Mouse (Mus musculus) neural tube, embryonic 11.5 days (tissue): ENCODE measurements around the gene Muc1. TPM values are rescaled to one million over a fixed set of nuclear protein-coding genes. Genes with fewer than 3 reads are reported as not detected.

Source experiments
- ATAC-seq: fragments of 200-750 bp; cut with Nextera tagmentation; 2 replicates; pipeline ENCODE4 v1.8.0; 2017; ENCODE audit warnings: moderate number of reproducible peaks, mild to moderate bottlenecking, moderate TSS enrichment, moderate library complexity; ENCODE audit not compliant: insufficient read depth, low FRiP score, low TSS enrichment
- DNase-seq: peaks from one replicate; pipeline ENCODE4 v3.0.0-alpha.2; 2015; ENCODE audit warnings: low spot score
- H3K27ac ChIP-seq: fragments of 300-500 bp; sonication (generic); 2 replicates; pipeline ENCODE4 v1.5.1; 2014; ENCODE audit warnings: low read depth, mild to moderate bottlenecking, low read length
- H3K27me3 ChIP-seq: fragments of 300-500 bp; sonication (generic); 2 replicates; pipeline ENCODE4 v1.6.1; 2014; ENCODE audit warnings: mild to moderate bottlenecking, low read length, mixed read lengths; ENCODE audit not compliant: control insufficient read depth, insufficient read depth
- H3K36me3 ChIP-seq: fragments of 300-500 bp; sonication (generic); 2 replicates; pipeline ENCODE4 v1.6.1; 2014; ENCODE audit warnings: mild to moderate bottlenecking, low read length, moderate library complexity, mixed read lengths; ENCODE audit not compliant: control insufficient read depth, insufficient read depth
- H3K4me1 ChIP-seq: fragments of 300-500 bp; sonication (generic); 2 replicates; pipeline ENCODE4 v1.6.1; 2014; ENCODE audit warnings: low read length, mixed read lengths; ENCODE audit not compliant: control insufficient read depth, insufficient read depth
- H3K4me2 ChIP-seq: fragments of 300-500 bp; sonication (generic); 2 replicates; pipeline ENCODE4 v1.6.1; 2014; ENCODE audit warnings: low read depth, mild to moderate bottlenecking, moderate library complexity
- H3K4me3 ChIP-seq: fragments of 300-500 bp; sonication (generic); 2 replicates; pipeline ENCODE4 v1.5.1; 2014; ENCODE audit warnings: low read depth, low read length
- H3K9ac ChIP-seq: fragments of 300-500 bp; sonication (generic); 2 replicates; pipeline ENCODE4 v1.6.1; 2014; ENCODE audit warnings: mild to moderate bottlenecking, low read length
- H3K9me3 ChIP-seq: fragments of 300-500 bp; sonication (generic); 2 replicates; pipeline ENCODE4 v1.6.1; 2016; ENCODE audit warnings: low read length; ENCODE audit not compliant: control insufficient read depth
- WGBS: fragments of 180-500 bp; shearing (Covaris S2); extraction: QIAGEN DNeasy Blood & Tissue Kit; methylation state at CpG from one replicate; pipeline ENCODE4 v1.1.7; 2014; 5-methylcytosine and 5-hydroxymethylcytosine counted together
- polyA plus RNA-seq: library from polyadenylated mRNA; unstranded; fragments of >200 nt; fragmentation: Nextera tagmentation; extraction: Ambion mirVana; gene quantifications from 2 replicates; pipeline ENCODE4 v1.2.1, GENCODE M21; 2014

Muc1 gene
- polyA plus RNA-seq, 1 experiment from 2014 or later, result 1.8 TPM

DNA sequence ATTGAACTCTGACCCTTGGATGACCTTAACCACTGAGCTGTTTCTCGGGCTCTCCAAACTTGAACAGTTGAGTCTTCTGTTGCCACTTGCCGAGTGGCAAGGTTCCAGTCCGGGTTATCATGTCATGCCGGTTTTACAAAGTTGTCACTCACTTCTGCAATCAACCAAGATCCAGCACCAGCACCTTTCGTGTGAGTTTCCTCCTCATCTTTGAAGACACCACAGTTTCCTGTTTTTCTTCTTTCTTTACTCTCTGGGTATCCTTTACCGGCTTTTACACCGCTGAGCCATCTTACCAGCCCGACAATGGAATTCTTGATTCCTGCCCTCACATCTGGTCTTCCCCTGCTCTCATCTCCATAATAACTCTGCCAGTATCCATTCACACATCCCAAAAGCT is 38.4 kb upstream of the Muc1 start:
- no peak overlapping the region for H3K9ac ChIP-seq
- WGBS, result 80% methylated on average over 8 of the region's 8 CpGs
- no peak for DNase-seq
- no peak overlapping the region for H3K4me2 ChIP-seq
- no peaks in the 10 kb centered on the region for H3K27me3 ChIP-seq
- no peak overlapping the region for H3K27ac ChIP-seq
- no peak overlapping the region for H3K4me3 ChIP-seq
- ATAC-seq, result no peak
- H3K9me3 ChIP-seq, result no peaks in the 10 kb centered on the region
- no peaks in the 10 kb centered on the region for H3K4me1 ChIP-seq
- peaks cover 2% of the 10 kb centered on the region; the same call in 1 of the 2 replicates for H3K36me3 ChIP-seq

DNA sequence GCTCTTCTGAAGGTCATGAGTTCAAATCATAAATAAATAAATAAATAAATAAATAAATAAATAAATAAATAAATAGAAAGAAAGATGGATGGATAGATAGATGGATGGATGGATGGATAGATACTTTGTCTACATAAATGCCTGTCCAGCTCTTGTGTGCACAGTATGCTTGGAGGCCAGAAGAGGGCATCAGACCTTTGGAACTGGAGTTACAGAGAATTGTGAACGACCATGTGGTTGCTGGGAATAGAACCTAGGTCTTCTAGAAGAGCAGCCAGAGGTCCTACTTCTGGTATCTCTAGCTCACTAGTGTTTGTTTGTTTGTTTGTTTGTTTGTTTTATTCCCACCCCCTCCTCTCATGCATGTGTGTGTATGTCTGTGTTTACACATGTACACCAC is 35.5 kb upstream of the Muc1 start:
- 75% methylated on average over 1 of the region's 1 CpGs for WGBS
- no peaks in the 10 kb centered on the region for H3K36me3 ChIP-seq

DNA sequence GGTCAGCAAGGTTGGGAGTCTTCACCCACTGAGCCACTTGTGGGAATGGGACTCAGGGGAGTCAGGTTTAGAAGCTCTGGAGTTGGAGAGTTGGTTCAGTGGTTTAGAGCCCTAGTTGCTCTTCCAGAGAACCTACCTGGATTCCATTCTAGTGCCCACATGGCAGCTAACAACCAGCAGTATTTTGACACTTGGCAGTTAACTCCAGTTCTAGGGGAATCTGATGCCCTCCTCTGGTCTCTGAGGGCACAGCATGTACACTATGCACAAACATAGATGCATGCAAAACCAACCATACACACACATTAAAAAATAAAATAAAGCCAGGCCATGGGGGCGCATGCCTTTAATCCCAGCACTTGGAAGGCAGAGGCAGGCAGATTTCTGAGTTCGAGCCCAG is 35.0 kb upstream of the Muc1 start:
- Histone ChIP-seq H3K4me3 (no peak overlapping the region), H3K4me1 (peaks cover 5% of the 10 kb centered on the region; the same call in 1 of the 2 replicates), H3K27me3 (no peaks in the 10 kb centered on the region), H3K27ac (no peak overlapping the region), H3K9ac (no peak overlapping the region), H3K9me3 (no peaks in the 10 kb centered on the region), H3K36me3 (no peaks in the 10 kb centered on the region), H3K4me2 (no peak overlapping the region)
- DNase-seq, result no peak
- ATAC-seq, result no peak
- 87% methylated on average over 2 of the region's 2 CpGs for WGBS

More for the DNA sequence above, 35.5 kb upstream of the Muc1 start:
- H3K9ac ChIP-seq, result no peak overlapping the region
- no peak overlapping the region for H3K4me2 ChIP-seq
- peaks cover 5% of the 10 kb centered on the region; the same call in 1 of the 2 replicates for H3K4me1 ChIP-seq
- H3K27ac ChIP-seq, result no peak overlapping the region
- H3K9me3 ChIP-seq, result no peaks in the 10 kb centered on the region
- no peak for DNase-seq
- ATAC-seq, result no peak
- H3K27me3 ChIP-seq, result no peaks in the 10 kb centered on the region
- no peak overlapping the region for H3K4me3 ChIP-seq

DNA sequence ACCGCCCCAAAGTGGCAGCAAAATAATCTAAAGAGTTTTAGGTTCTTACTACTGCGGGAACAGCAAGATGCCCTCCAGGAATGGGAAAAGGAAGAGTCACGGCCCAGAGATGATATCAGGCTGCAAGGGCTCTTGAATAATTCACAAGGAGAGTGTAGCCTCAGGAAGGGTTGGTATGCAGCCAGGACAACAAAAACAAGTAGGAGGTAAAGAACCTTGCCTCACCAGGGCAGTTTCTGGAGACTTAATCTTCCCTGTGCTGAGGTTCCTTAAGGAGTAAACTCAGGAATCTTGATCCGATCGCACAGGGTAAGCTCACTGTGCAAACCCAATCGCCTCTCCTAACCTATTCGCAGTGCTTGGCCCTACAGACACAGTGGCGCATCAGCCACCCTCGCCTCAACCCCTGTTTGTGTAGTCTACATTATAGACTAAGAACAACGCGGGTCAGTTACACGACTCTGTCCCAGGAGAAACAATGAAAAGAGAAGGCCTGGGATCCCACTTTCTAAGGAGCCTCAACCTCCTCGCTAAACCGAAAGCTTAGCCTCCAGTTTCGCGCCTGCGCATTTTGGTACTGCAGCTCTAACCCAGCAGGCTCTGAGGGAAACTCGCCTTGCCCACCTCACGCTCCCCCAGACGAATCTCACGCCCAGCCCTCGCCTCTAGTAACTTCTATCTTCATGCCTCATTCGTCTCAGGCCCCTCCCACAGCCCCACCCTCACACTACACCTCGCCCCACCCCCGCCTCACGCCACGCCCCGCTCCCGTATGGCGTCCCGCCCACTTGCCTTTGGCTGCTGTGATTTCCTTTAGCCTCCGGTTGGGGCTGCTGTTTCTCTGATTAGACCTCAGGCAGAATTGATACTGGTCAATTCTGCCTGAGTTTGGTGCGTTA is 32.6 kb upstream of the Muc1 start:
- H3K36me3 ChIP-seq, result no peaks in the 10 kb centered on the region
- peak overlapping the region; percentile 32 for H3K4me3 ChIP-seq
- H3K27me3 ChIP-seq, result no peaks in the 10 kb centered on the region
- peak overlapping the region; percentile 69 for H3K27ac ChIP-seq
- peak overlapping the region; percentile 53 for H3K9ac ChIP-seq
- 9% methylated on average over 33 of the region's 33 CpGs for WGBS
- H3K9me3 ChIP-seq, result no peaks in the 10 kb centered on the region
- peak overlapping the region; percentile 54 for H3K4me2 ChIP-seq
- H3K4me1 ChIP-seq, result peaks cover 5% of the 10 kb centered on the region; the same call in 1 of the 2 replicates
- peak; percentile 93 for ATAC-seq
- DNase-seq, result peak; percentile 95

DNA sequence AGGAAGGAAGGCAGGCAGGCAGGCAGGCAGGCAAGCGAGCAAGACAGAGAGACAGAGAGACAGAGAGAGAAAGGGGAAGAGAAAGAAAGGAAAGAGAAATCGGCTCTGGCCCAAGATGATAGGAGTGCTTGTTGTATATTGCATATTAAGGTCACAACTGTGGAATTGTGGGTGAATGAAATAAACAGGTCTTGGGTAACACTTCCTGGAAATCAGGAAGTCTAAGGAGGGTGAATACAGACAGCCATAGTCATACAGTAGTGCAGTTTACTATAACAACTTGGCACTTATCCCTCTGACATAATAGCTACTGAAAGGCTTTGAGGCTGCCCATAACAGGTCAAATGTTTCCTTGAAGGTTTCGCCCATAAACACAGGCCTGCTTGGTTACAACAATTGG is 29.0 kb upstream of the Muc1 start:
- Histone ChIP-seq H3K27me3 (no peaks in the 10 kb centered on the region), H3K36me3 (no peaks in the 10 kb centered on the region), H3K4me3 (no peak overlapping the region), H3K4me2 (no peak overlapping the region), H3K27ac (no peak overlapping the region), H3K9me3 (no peaks in the 10 kb centered on the region), H3K4me1 (peaks cover 10% of the 10 kb centered on the region), H3K9ac (no peak overlapping the region)
- 80% methylated on average over 3 of the region's 3 CpGs for WGBS
- ATAC-seq (no peak), DNase-seq (no peak)

DNA sequence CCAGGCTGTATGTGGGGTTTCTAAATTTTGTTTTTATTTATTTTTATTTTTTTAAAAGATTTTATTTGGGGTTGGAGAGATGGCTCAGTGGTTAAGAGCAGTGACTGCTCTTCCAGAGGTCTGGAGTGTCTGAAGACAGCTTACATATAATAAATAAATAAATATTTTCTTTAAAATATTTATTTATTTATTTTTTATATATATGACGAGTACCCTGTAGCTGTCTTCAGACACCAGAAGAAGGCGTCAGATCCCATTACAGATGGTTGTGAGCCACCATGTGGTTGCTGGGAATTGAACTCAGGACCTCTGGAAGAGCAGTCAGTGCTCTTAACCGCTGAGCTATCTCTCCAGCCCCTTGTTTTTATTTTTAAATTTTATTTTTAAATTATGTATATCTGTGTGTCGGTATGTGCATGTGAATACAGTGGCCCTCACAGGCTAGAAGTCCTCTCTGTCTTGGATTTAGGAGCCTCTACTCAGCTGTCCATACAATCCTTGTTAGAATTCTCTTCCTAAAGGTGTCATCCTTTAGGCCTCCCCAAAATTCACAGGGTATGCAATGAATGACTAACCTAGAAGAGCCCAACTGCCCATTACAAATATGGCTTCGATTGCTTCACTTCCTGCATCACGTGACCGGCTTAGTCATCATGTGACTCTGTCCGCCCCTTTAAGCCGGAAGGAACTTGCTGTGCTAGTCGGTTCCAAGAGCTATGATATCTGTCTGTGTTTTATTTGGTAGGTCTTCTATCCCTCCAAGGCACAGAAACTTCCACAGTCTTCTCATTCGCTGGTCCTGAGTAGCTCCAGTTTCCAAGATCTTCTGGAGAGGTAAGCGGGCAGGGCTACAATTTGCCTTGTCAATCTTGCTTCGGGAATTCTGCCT is 26.4 kb upstream of the Muc1 start, which contains the start of gene Gba:
TSS of gene Gba (plus strand) at position 676 of the 889 bp plus-strand sequence.
- Histone ChIP-seq H3K4me1 (peaks cover 5% of the 10 kb centered on the region), H3K4me2 (peak within 1 kb of the TSS; percentile 71), H3K9ac (peak within 1 kb of the TSS; percentile 52), H3K27ac (no peak within 1 kb of the TSS), H3K4me3 (peak within 1 kb of the TSS; percentile 46), H3K36me3 (peaks cover 3% of the 10 kb centered on the region; the same call in 1 of the 2 replicates), H3K9me3 (no peaks in the 10 kb centered on the region), H3K27me3 (no peaks in the 10 kb centered on the region)
- 27% methylated on average over 13 of the region's 13 CpGs for WGBS
- ATAC-seq (peak; percentile 82; the same call in 1 of the 2 replicates), DNase-seq (peak; percentile 87)

DNA sequence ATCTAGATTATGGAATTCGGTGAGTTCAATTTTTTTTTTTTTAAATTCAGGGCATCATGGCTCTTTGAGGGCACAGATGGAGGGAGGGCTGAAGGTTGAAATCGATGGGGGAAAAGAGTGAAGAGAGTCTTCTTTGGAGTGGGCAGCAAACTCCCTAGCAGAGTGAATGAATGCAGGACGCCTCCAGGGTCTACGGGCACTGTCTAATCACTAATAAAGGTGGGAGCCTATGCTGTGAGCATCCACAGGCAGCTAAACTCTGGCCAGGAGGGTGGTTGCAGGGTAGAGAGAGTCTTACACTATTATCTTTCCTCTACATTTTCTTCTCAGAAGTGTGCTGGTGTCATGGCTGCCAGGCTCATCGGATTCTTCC is 25.7 kb upstream of the Muc1 start:
- Histone ChIP-seq H3K9ac (peak overlapping the region; percentile 52), H3K27ac (no peak overlapping the region), H3K36me3 (peaks cover 8% of the 10 kb centered on the region; the same call in 1 of the 2 replicates), H3K4me3 (peak overlapping the region; percentile 46), H3K9me3 (no peaks in the 10 kb centered on the region), H3K4me2 (peak overlapping the region; percentile 71), H3K27me3 (no peaks in the 10 kb centered on the region), H3K4me1 (peaks cover 5% of the 10 kb centered on the region)
- ATAC-seq, result no peak; the same call in 1 of the 2 replicates
- no peak for DNase-seq
- 44% methylated on average over 5 of the region's 5 CpGs for WGBS

DNA sequence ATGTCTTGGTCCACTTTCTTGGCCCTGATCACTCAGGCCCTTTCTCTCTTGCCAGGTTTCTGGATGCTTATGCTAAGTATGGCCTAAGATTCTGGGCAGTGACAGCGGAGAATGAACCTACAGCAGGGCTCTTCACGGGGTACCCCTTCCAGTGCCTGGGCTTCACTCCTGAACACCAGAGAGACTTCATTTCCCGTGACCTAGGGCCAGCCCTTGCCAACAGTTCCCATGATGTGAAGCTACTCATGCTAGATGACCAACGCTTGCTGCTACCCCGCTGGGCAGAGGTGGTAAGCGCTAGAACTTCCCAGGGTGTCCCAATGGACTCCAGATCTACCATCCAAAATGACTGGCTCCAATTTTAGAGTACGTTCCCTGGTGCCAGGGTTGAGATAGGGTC is 22.8 kb upstream of the Muc1 start:
- no peak overlapping the region for H3K4me2 ChIP-seq
- no peak for ATAC-seq
- H3K27me3 ChIP-seq, result no peaks in the 10 kb centered on the region
- 91% methylated on average over 7 of the region's 7 CpGs for whole genome bisulfite sequencing
- no peak overlapping the region for H3K4me3 ChIP-seq
- peaks cover 18% of the 10 kb centered on the region for H3K36me3 ChIP-seq
- DNase-seq, result no peak
- H3K4me1 ChIP-seq, result peaks cover 5% of the 10 kb centered on the region
- no peak overlapping the region for H3K9ac ChIP-seq
- H3K9me3 ChIP-seq, result no peaks in the 10 kb centered on the region
- no peak overlapping the region for H3K27ac ChIP-seq
